Mouse (Mus musculus): ENCODE measurements around the gene Otud7b.

- TF ChIP-seq CTCF (IDR thresholded peaks at IDR 0.05; ENCODE audit: low read depth, low read length): no peak
- no peak for TF ChIP-seq POLR2A (IDR thresholded peaks at IDR 0.05; ENCODE audit: borderline replicate concordance, low read depth, low read length)
Observed at GRCm38 (mm10) chr3:96173185-96173584, 68.9 kb downstream of the Otud7b start.
